Mouse (Mus musculus) neural tube, embryonic 13.5 days (tissue): ENCODE results near the gene Mrtfa. TPM values are rescaled to one million over a fixed set of nuclear protein-coding genes. Genes with fewer than 3 reads are reported as not detected.
A peak's percentile ranks its signal among the peaks of the same experiment; 100 is the strongest.

Experiments used
- ATAC-seq: fragments of 200-750 bp; cut with Nextera tagmentation; 2 replicates; pipeline ENCODE4 v1.8.0; 2017; ENCODE audit warnings: low read depth, mild to moderate bottlenecking, moderate TSS enrichment, moderate library complexity
- H3K27ac ChIP-seq: fragments of 300-500 bp; sonication (generic); replicated peaks from 2 replicates; pipeline ENCODE4 v1.5.1; 2015; ENCODE audit warnings: moderate library complexity, mild to moderate bottlenecking, inconsistent platforms
- H3K27me3 ChIP-seq: fragments of 300-500 bp; sonication (generic); 2 replicates; pipeline ENCODE4 v1.6.1; 2015; ENCODE audit warnings: mild to moderate bottlenecking, inconsistent platforms
- H3K36me3 ChIP-seq: fragments of 300-500 bp; sonication (generic); 2 replicates; pipeline ENCODE4 v1.6.1; 2015; ENCODE audit warnings: mild to moderate bottlenecking, inconsistent platforms
- H3K4me1 ChIP-seq: fragments of 300-500 bp; sonication (generic); replicated peaks from 2 replicates; pipeline ENCODE4 v1.6.1; 2015; ENCODE audit warnings: inconsistent platforms
- H3K4me2 ChIP-seq: fragments of 300-500 bp; sonication (generic); 2 replicates; pipeline ENCODE4 v1.6.1; 2015; ENCODE audit warnings: inconsistent platforms, mild to moderate bottlenecking, moderate library complexity
- H3K4me3 ChIP-seq: fragments of 300-500 bp; sonication (generic); 2 replicates; pipeline ENCODE4 v1.5.1; 2015; ENCODE audit warnings: mild to moderate bottlenecking, inconsistent platforms
- H3K9ac ChIP-seq: fragments of 300-500 bp; sonication (generic); 2 replicates; pipeline ENCODE4 v1.6.1; 2015; ENCODE audit warnings: moderate library complexity, mild to moderate bottlenecking, inconsistent platforms
- H3K9me3 ChIP-seq: fragments of 300-500 bp; sonication (generic); 2 replicates; pipeline ENCODE4 v1.6.1; 2016; ENCODE audit warnings: inconsistent platforms
- WGBS: fragments of 180-500 bp; shearing (Covaris S2); methylation state at CpG from one replicate; pipeline ENCODE4 v1.1.7; 2015; 5-methylcytosine and 5-hydroxymethylcytosine counted together
- polyA plus RNA-seq: library from polyadenylated mRNA; unstranded; fragments of >200 nt; fragmentation: Nextera tagmentation; extraction: Ambion mirVana; gene quantifications from 2 replicates; pipeline ENCODE4 v1.2.1, GENCODE M21; 2015

Mrtfa gene
- polyA plus RNA-seq, 1 experiment from 2014 or later: 27.1 TPM

- Histone ChIP-seq H3K4me1 (peaks cover 27% of the 10 kb centered on the region), H3K27ac (no peak overlapping the region), H3K9me3 (no peaks in the 10 kb centered on the region), H3K9ac (no peak overlapping the region), H3K4me2 (no peak overlapping the region), H3K36me3 (peaks cover 3% of the 10 kb centered on the region; the same call in 1 of the 2 replicates), H3K4me3 (no peak overlapping the region), H3K27me3 (no peaks in the 10 kb centered on the region)
- no peak for ATAC-seq
- WGBS: 92% methylated on average over 8 of the region's 8 CpGs
These were observed 2.3 kb upstream of the Mrtfa start for GRCm38 (mm10) chr15:81192858-81193257.

GRCm38 (mm10) chr15:81192316-81192715 lies 1.8 kb upstream of the Mrtfa start:
- Histone ChIP-seq H3K27ac (no peak overlapping the region), H3K4me3 (no peak overlapping the region), H3K36me3 (peaks cover 8% of the 10 kb centered on the region), H3K4me1 (peaks cover 30% of the 10 kb centered on the region), H3K4me2 (no peak overlapping the region), H3K9ac (no peak overlapping the region), H3K9me3 (no peaks in the 10 kb centered on the region), H3K27me3 (no peaks in the 10 kb centered on the region)
- 77% methylated on average over 5 of the region's 5 CpGs for WGBS
- ATAC-seq: no peak

- H3K36me3 ChIP-seq: peaks cover 8% of the 10 kb centered on the region
- peaks cover 30% of the 10 kb centered on the region for H3K4me1 ChIP-seq
- peak overlapping the region; percentile 98 for H3K4me3 ChIP-seq
- peak overlapping the region; percentile 57 for H3K4me2 ChIP-seq
- H3K9me3 ChIP-seq: no peaks in the 10 kb centered on the region
- H3K9ac ChIP-seq: peak overlapping the region; percentile 73
- no peaks in the 10 kb centered on the region for H3K27me3 ChIP-seq
- WGBS: 29% methylated on average over 9 of the region's 9 CpGs
- peak overlapping the region; percentile 67 for H3K27ac ChIP-seq
- ATAC-seq: no peak
These were observed 746 bp upstream of the Mrtfa start for GRCm38 (mm10) chr15:81191303-81191702.

GRCm38 (mm10) chr15:81190011-81190629 lies 437 bp downstream of the Mrtfa start:
- Histone ChIP-seq H3K4me1 (peaks cover 30% of the 10 kb centered on the region), H3K4me3 (peak overlapping the region; percentile 98), H3K9me3 (no peaks in the 10 kb centered on the region), H3K9ac (peak overlapping the region; percentile 97), H3K27ac (peak overlapping the region; percentile 87), H3K27me3 (no peaks in the 10 kb centered on the region), H3K36me3 (peaks cover 8% of the 10 kb centered on the region), H3K4me2 (peak overlapping the region; percentile 85)
- ATAC-seq: peak; percentile 72
- under 1% methylated on average over 46 of the region's 46 CpGs for WGBS

GRCm38 (mm10) chr15:81189061-81189460 lies 1.5 kb downstream of the Mrtfa start:
- H3K27me3 ChIP-seq: no peaks in the 10 kb centered on the region
- H3K9me3 ChIP-seq: no peaks in the 10 kb centered on the region
- no peak for ATAC-seq
- no peak overlapping the region for H3K27ac ChIP-seq
- peaks cover 30% of the 10 kb centered on the region for H3K4me1 ChIP-seq
- peak overlapping the region; percentile 85 for H3K4me2 ChIP-seq
- peak overlapping the region; percentile 98 for H3K4me3 ChIP-seq
- WGBS: 94% methylated on average over 2 of the region's 2 CpGs
- H3K36me3 ChIP-seq: peaks cover 8% of the 10 kb centered on the region
- H3K9ac ChIP-seq: peak overlapping the region; percentile 97

- Histone ChIP-seq H3K27ac (no peak overlapping the region), H3K9me3 (no peaks in the 10 kb centered on the region), H3K9ac (no peak overlapping the region), H3K4me2 (no peak overlapping the region), H3K4me3 (no peak overlapping the region), H3K36me3 (peaks cover 8% of the 10 kb centered on the region), H3K4me1 (peaks cover 23% of the 10 kb centered on the region), H3K27me3 (no peaks in the 10 kb centered on the region)
- 85% methylated on average over 1 of the region's 1 CpGs for WGBS
- no peak for ATAC-seq
These were observed 5.6 kb downstream of the Mrtfa start for GRCm38 (mm10) chr15:81184913-81185312.

- H3K36me3 ChIP-seq: no peaks in the 10 kb centered on the region
These were observed 9.3 kb downstream of the Mrtfa start for GRCm38 (mm10) chr15:81181233-81181632.

GRCm38 (mm10) chr15:81179523-81179922 lies 11.0 kb downstream of the Mrtfa start:
- Histone ChIP-seq H3K27me3 (no peaks in the 10 kb centered on the region), H3K27ac (no peak overlapping the region), H3K4me3 (no peak overlapping the region), H3K4me1 (peaks cover 35% of the 10 kb centered on the region), H3K9ac (no peak overlapping the region), H3K36me3 (no peaks in the 10 kb centered on the region), H3K9me3 (no peaks in the 10 kb centered on the region), H3K4me2 (no peak overlapping the region)
- WGBS: 90% methylated on average over 2 of the region's 2 CpGs
- ATAC-seq: no peak

More at GRCm38 (mm10) chr15:81181233-81181632, 9.3 kb downstream of the Mrtfa start:
- H3K9ac ChIP-seq: no peak overlapping the region
- H3K4me1 ChIP-seq: peaks cover 29% of the 10 kb centered on the region
- H3K9me3 ChIP-seq: no peaks in the 10 kb centered on the region
- no peak for ATAC-seq
- H3K27me3 ChIP-seq: no peaks in the 10 kb centered on the region
- H3K4me2 ChIP-seq: no peak overlapping the region
- no peak overlapping the region for H3K27ac ChIP-seq
- 55% methylated on average over 2 of the region's 2 CpGs for WGBS
- no peak overlapping the region for H3K4me3 ChIP-seq

- Histone ChIP-seq H3K27ac (no peak overlapping the region), H3K4me2 (no peak overlapping the region), H3K27me3 (no peaks in the 10 kb centered on the region), H3K36me3 (no peaks in the 10 kb centered on the region; the same call in 1 of the 2 replicates), H3K4me1 (peaks cover 35% of the 10 kb centered on the region), H3K4me3 (no peak overlapping the region), H3K9ac (no peak overlapping the region), H3K9me3 (no peaks in the 10 kb centered on the region)
- no peak for ATAC-seq
- 81% methylated on average over 11 of the region's 11 CpGs for WGBS
These were observed 11.9 kb downstream of the Mrtfa start for GRCm38 (mm10) chr15:81178703-81179102.

- WGBS: 90% methylated on average over 7 of the region's 7 CpGs
- no peak overlapping the region for H3K4me2 ChIP-seq
- no peak overlapping the region for H3K9ac ChIP-seq
- H3K27ac ChIP-seq: no peak overlapping the region
- no peaks in the 10 kb centered on the region; the same call in 1 of the 2 replicates for H3K36me3 ChIP-seq
- H3K9me3 ChIP-seq: no peaks in the 10 kb centered on the region
- peaks cover 35% of the 10 kb centered on the region for H3K4me1 ChIP-seq
- no peak overlapping the region for H3K4me3 ChIP-seq
- no peak for ATAC-seq
- H3K27me3 ChIP-seq: no peaks in the 10 kb centered on the region
These were observed 12.7 kb downstream of the Mrtfa start for GRCm38 (mm10) chr15:81177860-81178259.

GRCm38 (mm10) chr15:81175633-81176032 lies 14.9 kb downstream of the Mrtfa start:
- H3K4me1 ChIP-seq: peaks cover 35% of the 10 kb centered on the region
- WGBS: 86% methylated on average over 3 of the region's 3 CpGs
- H3K27me3 ChIP-seq: no peaks in the 10 kb centered on the region
- no peak for ATAC-seq
- H3K4me2 ChIP-seq: no peak overlapping the region
- H3K9me3 ChIP-seq: no peaks in the 10 kb centered on the region
- H3K27ac ChIP-seq: no peak overlapping the region
- no peaks in the 10 kb centered on the region; the same call in 1 of the 2 replicates for H3K36me3 ChIP-seq
- no peak overlapping the region for H3K4me3 ChIP-seq
- no peak overlapping the region for H3K9ac ChIP-seq

- Histone ChIP-seq H3K4me2 (no peak overlapping the region), H3K4me3 (no peak overlapping the region), H3K36me3 (no peaks in the 10 kb centered on the region; the same call in 1 of the 2 replicates), H3K9me3 (no peaks in the 10 kb centered on the region), H3K9ac (no peak overlapping the region), H3K27me3 (no peaks in the 10 kb centered on the region), H3K27ac (no peak overlapping the region), H3K4me1 (peaks cover 24% of the 10 kb centered on the region)
- ATAC-seq: no peak
- 90% methylated on average over 8 of the region's 8 CpGs for WGBS
These were observed 18.3 kb downstream of the Mrtfa start for GRCm38 (mm10) chr15:81172259-81172658.

- no peak overlapping the region for H3K4me3 ChIP-seq
- 79% methylated on average over 6 of the region's 6 CpGs for WGBS
- H3K9me3 ChIP-seq: no peaks in the 10 kb centered on the region
- no peaks in the 10 kb centered on the region; the same call in 1 of the 2 replicates for H3K36me3 ChIP-seq
- H3K9ac ChIP-seq: no peak overlapping the region
- no peak for ATAC-seq
- H3K4me1 ChIP-seq: peaks cover 8% of the 10 kb centered on the region; the same call in 1 of the 2 replicates
- no peak overlapping the region for H3K4me2 ChIP-seq
- no peaks in the 10 kb centered on the region for H3K27me3 ChIP-seq
- H3K27ac ChIP-seq: no peak overlapping the region
These were observed 21.8 kb downstream of the Mrtfa start for GRCm38 (mm10) chr15:81168735-81169134.
